Mouse (Mus musculus) CH12F3 (cell line): Measurements from ENCODE around the gene Dhcr24.

Experiments used
- in situ Hi-C: fragments of 300-500 bp; cut with MboI; formaldehyde crosslinking; loops from 2 replicates; pipeline ENCODE4 v1.14.3; 2020; ENCODE audit warnings: low sequenced_read_pairs

Dhcr24 gene

DNA sequence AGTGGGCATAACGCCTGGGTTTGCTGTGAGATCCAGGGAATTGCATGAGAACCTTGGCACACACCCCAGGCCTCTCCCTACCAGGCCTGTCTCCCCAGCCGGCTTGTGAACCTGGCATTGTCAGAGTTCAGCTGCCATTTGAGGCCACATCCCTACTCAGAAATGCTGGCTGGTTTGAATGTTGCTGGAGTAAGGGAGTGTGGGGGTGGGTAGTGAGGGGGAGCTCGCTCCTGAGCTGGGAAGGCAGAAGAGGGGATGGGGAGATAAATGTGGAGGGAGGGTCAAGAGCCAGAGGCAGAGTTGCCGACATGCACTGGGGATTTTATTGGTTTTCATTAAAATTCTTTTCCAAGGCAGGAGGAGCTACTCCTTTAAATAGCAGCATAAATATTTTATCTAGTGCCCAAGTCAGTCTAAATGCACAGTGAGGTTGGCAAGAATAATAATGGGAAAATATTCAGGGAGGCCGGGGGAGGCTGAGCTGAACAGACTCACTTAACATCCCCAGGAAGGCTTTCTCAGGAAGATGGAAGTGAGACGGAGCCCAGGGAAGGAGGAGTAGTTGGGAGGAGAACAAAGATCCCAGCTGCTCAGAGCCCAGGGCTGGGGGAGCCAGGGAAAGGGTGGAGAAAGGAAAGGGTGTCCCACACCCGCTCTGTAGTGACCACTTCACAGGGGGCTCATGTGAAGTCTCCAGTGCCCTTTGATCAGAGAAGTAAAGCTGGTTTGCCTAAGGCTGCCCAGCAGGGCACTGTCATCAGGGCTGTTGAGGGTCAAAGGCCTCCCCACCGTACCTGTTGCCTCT is 72.6 kb downstream of the Dhcr24 start:
- in situ Hi-C loops: no loop called here

DNA sequence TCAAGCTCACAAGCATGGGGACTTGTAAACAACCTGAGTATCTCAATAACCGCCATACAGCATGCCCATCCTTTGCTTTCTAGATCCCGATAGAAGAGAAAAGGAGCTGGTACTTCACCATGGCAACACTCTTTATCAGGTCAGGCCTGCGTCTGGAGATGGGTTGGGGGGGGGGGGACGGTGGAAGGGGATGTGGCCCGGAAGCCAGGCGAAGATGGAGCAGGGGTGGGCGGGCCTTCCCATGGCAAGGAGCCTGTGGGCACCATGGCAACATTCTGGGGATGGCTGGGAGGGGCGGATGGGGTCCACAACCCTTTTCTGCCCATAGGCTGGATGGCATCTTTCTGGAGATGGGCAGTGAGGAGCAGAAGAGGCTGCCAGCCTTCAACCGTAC is 73.2 kb downstream of the Dhcr24 start:
- in situ Hi-C loops: no loop called here
